Mouse (Mus musculus) erythroid progenitor cell, adult 5-6 weeks (primary cell): ENCODE results near the gene Map3k6. TPM values are rescaled to one million over a fixed set of nuclear protein-coding genes. Genes with fewer than 3 reads are reported as not detected.

Source experiments
- ATAC-seq: replicated peaks from 2 replicates; pipeline ENCODE4 v1.8.0; 2016; ENCODE audit warnings: moderate number of reproducible peaks, mild to moderate bottlenecking, moderate TSS enrichment, inconsistent platforms; ENCODE audit not compliant: poor library complexity, low FRiP score, severe bottlenecking
- total RNA-seq, 2 experiments: library from RNA; stranded (forward) in 1 of 2; stranded (reverse) in 1 of 2; fragments of 150-400 nt in 1 of 2; fragments of 186-747, 209-891 nt in 1 of 2; gene quantifications; 2 replicates each; pipeline versions ENCODE4 v1.2.3 to v1.2.4; 2015 to 2017; ENCODE audit warnings: low replicate concordance in 2 of 2

The Map3k6 gene
- total RNA-seq, 2 experiments from 2014 or later = 4.2 to 8.1 TPM

- ATAC-seq = 0 out of 2 replicates have a peak, but pooled peaks have one; percentile 39
Observed at GRCm38 (mm10) chr4:133212562-133213267, 27.9 kb upstream of the Map3k6 start.

GRCm38 (mm10) chr4:133213268-133213590 is 27.4 kb upstream of the Map3k6 start:
- ATAC-seq = no peak

DNA sequence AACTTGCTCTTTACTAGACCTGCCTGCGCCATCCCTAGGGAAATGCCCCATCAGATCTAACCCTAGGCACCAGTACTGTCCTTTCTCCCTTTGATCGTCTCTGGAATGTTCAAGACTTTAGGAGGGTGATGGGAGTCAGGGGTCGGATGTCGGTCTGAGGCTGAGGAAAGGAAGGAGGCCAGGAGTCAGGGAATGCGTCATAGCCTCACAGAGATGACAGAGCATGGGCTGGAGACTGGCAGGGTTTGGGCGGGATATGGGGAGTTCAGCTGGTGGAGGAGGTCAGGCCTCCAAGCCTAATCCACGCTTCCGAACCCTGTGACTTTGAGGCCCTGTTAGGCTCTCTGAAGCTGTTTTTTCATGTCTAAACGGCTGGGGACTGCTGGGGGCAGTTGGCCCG is 27.0 kb upstream of the Map3k6 start:
- ATAC-seq = no peak

DNA sequence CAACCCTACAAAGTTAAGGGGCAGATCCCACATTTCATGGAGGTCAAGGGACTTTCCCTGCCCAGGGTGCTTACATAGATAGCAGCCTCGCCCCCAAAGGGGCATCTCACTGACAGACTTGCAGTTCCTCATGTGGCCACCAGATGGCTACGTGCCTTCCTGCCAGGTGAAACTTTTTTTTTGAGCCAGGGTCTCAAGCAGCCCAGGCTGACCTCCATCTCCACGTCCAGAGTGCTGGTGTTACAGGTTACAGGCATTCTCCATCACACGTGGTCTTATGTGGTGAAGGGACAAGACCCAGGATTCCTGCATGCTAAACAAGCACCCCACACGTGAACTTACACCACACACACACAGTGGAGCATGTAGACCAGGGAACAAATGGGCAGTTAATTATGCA is 23.0 kb upstream of the Map3k6 start:
- no peak for ATAC-seq

GRCm38 (mm10) chr4:133218745-133219144 is 21.9 kb upstream of the Map3k6 start:
- no peak for ATAC-seq

DNA sequence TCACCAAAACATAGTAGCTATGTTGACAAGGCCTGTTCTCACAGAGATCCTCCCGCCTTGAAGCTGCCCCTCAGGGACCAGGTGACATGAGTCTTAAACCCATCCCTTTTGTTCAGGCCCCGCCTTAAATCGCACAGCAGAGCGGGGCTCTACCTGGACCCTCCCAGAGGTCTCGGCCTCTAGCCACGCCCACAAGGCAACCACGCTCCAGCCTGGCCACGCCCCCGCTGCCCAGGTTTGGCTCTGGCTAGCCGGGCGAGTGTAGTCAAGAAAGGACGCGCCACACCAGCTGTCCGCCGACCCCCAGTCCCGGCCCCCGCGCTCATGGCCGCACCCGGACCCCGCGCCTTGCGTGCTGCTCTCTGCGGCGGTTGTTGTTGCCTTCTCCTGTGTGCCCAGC is 20.0 kb upstream of the Map3k6 start:
- no peak for ATAC-seq

DNA sequence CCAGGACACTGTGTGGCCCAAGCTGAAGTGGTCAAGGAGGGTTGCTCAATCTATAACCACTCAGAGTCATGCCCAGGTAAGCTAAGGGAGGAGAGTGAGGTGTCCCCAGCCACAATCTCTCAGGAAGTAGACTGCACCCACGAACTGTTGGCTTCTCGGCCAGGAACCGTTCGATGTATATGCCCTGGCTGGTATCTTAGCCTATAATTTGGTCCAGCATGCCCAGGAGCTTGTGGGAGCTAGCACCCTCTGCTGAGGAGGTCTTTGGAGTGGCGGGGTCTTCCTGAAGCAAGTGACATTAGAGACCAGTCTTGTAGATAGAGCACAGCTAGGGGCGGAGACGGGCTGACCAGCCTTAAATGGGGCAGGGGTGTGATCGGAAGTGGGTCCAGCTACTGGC is 18.9 kb upstream of the Map3k6 start:
- no peak for ATAC-seq

DNA sequence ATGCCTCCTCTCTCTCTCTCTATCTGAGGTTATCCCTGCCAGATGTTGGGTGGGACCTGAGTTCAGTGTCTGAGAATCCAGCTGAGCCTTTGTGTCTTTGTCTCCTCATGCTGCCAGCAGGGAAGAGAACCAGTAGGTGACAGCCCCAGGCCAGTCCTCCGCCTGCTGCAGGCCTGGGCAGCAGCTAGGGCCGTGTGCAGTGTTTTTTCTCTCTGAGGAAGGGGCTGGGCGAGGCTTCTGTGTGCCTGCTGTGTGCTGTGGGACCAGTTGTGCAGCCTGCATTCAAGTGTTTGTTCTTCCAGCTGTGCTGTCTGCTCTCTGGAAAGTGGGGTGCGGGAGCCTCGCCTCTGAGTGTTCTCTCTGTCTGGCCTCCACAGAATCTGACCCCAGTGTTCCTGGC is 16.7 kb upstream of the Map3k6 start:
- ATAC-seq = no peak

DNA sequence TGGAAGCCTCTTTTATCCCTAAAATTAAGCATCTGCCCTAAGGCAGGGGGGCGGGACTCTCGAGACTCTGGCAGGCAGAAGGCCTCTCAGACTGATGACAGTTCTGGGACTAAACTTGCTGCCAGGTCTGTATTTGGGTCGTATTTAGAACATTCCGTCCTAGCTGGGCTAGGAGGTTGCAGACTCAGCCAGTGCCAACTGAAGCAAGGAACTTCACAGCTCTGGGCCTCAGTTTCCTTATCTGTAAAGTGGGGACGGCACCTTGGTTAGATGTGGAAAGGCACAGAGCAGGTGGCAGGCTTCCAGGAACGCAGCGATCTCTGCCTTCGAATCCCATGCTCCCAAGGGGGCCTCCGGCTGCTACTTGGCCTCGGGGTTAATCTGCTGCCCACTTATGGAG is 14.5 kb upstream of the Map3k6 start:
- no peak for ATAC-seq

DNA sequence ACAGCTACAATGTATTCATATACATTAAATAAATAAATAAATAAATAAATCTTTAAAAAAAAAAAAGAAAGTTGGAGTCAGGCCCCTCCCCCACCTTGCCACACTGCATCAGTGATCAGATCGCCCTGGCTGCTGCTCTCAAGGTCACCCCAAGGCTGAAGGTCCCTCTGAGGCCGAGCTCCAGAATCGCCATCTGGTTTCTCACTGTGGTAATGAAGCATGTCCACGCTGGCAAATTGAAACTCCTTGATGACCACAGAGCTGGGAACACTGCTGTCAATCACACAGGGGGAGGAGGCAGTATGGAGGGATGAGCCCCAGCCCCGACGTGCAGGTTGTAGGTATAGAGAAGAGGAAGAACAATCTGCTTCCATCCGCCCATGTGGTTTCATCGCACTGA is 13.0 kb upstream of the Map3k6 start:
- ATAC-seq = no peak

- no peak for ATAC-seq
Observed at GRCm38 (mm10) chr4:133229582-133229981, 11.0 kb upstream of the Map3k6 start.

DNA sequence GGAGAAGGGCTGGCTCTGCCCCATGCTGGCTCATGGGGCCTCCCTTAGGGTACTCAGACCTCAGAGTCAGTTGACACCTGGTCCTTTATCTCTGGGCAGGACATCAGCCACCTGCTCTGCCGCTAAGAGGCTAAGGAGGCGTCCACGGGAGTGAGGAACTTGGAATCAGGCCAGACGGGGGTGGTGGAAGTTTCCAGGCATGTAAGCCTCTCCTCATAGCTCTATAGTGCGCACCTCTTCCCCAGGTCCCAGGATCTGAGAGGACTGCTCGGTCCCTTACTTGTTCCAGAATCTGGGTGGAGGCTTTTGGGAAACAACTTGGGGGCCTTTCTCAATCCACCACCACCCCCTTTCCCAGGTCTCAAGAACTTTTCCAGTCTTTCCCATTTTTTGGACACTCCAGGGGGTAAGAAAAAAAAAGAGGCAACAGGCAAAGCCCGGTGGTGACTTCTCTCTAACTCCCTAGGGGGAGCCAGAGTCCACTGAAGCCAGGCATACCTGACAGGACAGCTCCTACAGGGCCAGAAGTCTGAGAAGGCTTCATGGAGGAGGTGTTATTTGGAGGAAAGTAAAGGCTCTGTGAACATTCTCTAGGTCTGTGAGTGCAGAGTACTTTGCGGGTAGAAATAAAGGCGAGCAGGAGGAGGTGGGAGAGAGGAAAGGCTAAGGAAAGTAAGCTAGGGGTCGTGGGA is 7.2 kb upstream of the Map3k6 start:
- ATAC-seq = peak; percentile 64; the same call in 1 of the 2 replicates

DNA sequence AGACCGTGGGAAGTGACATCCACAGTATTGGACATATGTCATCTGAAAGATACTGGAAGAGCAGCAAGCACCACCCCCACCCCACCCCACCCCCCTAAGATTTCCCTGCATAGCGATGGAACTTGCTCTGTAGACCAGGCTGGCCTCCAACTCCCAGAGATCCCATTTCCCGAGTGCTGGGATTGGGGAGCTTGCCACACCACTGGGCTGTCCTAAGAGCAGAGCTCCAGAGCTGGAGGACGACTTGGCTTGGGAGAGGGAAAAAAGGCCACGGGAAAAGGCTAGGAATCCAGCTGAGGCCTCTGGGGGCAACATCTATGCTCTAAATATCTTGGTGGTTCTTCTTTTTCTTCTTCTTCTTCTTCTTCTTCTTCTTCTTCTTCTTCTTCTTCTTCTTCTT is 5.8 kb upstream of the Map3k6 start:
- ATAC-seq = no peak

DNA sequence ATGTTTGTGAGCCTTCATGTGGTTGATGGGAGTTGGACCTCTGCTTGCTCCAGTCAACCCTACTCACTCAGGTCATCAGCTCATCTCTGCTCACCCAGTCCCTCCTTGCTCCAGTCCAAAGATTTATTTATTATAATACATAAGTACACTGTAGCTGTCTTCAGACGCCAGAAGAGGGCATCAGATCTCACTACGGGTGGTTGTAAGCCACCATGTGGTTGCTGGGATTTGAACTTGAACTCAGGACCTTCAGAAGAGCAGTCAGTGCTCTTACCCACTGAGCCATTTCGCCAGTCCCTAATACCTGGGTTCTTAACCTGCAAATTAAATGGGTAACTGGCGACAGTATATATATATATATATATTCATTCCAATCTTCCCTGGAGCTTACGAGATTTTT is 5.2 kb upstream of the Map3k6 start:
- ATAC-seq = no peak

- no peak for ATAC-seq
Observed at GRCm38 (mm10) chr4:133237911-133238310, 2.7 kb upstream of the Map3k6 start.

DNA sequence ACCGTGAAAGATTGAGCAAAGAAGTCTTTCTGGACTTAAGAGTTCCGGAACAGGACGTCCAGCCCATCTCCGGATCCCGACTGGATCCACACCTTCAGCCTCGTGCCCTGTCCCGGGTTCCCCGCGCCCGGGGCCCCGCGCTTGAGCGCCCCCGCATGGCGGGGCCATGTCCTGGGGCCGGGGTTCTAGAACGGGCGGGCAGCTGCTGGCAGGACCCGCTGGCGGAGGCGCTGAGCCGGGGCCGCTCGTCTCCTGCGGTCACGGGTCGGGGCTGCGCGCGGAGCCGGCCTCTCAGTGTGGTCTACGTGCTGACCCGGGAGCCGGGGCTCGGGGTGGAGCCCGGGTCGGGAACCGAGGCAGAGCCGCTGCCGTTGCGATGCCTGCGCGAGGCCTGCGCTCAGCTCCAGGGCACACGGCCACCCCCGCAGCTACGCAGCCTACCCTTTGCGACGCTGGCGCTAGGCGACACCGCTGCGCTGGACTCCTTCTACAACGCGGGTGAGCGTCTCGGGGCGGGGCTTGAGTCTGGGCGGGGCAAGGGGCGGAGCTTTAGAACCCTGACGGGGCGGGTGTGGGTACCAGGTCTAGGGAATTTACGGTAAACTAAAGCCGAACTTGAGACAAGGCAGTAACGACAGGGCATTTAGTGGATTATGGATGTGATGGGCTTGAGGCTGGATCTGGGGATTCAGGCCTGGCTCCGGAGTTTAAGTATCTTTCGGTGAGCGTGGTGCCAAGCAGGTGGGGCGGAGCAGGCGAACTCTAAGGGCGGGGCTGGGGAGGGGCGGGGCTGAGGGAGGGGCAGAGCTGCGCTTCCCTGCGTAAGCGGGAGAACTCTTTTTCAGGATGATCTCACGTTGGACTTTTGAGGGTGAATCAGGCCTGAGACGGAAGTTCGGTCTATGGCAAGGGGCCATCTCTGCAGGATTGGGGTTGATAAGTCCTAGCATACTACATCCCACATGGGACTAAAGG is 603 bp downstream of the Map3k6 start:
- peak; percentile 87 for ATAC-seq

GRCm38 (mm10) chr4:133241910-133242309 is 1.3 kb downstream of the Map3k6 start:
- no peak for ATAC-seq

GRCm38 (mm10) chr4:133242710-133243109 is 2.1 kb downstream of the Map3k6 start:
- ATAC-seq = no peak

DNA sequence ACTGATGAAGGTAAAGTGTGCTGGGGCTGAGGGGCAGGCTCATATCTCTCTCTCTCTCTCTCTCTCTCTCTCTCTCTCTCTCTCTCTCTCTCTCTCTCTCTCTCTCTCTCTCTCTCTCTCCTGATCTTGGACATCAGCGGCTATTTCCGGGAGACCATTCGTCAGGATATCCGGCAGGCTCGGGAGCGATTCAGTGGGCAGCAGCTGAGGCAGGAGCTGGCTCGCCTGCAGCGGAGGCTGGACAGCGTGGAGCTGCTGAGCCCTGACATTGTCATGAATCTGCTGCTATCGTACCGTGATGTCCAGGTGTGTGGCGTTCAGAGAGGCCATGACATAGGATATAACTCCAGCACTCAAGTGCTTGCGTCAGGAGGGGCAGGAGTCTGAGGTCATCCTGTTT is 2.9 kb downstream of the Map3k6 start:
- ATAC-seq = no peak

DNA sequence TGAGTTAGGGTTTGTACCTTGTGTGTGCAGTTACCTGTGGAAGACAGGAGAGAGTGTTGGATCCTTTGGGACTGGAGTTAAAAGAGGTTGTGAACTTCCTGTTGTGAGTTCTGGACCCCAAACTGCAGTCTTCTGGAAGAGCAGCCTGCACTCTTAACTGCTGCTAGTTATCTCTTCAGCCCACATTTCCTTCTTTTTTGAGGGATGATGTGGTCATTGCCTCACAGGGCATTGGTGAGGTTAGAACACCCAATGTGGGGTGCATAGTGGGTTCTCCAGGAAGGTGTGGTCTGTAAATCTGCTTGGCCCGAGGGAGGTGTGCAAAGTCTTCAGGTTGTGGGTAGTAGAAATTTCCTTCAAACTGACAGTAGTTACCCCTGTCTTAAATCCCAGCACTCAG is 3.7 kb downstream of the Map3k6 start:
- ATAC-seq = no peak

GRCm38 (mm10) chr4:133247072-133247471 is 6.5 kb downstream of the Map3k6 start:
- ATAC-seq = no peak
